Mouse (Mus musculus): ENCODE data around the gene Atp2b2. TPM values are rescaled to one million over a fixed set of nuclear protein-coding genes. Genes with fewer than 3 reads are reported as not detected.

The Atp2b2 gene
- total RNA-seq, 2 experiments from 2014 or later: not detected

GRCm38 (mm10) chr6:113958714-113959113 lies 83.7 kb downstream of the Atp2b2 start:
- no peak for ATAC-seq (replicated peaks; ENCODE audit: low FRiP score, low TSS enrichment, poor library complexity, severe bottlenecking)

- ATAC-seq (replicated peaks; ENCODE audit: low FRiP score, low TSS enrichment, poor library complexity, severe bottlenecking): no peak
Measured at GRCm38 (mm10) chr6:113958003-113958402, 84.4 kb downstream of the Atp2b2 start.

GRCm38 (mm10) chr6:113957232-113957940 lies 85.0 kb downstream of the Atp2b2 start:
- ATAC-seq (replicated peaks; ENCODE audit: low FRiP score, low TSS enrichment, poor library complexity, severe bottlenecking): no peak

DNA sequence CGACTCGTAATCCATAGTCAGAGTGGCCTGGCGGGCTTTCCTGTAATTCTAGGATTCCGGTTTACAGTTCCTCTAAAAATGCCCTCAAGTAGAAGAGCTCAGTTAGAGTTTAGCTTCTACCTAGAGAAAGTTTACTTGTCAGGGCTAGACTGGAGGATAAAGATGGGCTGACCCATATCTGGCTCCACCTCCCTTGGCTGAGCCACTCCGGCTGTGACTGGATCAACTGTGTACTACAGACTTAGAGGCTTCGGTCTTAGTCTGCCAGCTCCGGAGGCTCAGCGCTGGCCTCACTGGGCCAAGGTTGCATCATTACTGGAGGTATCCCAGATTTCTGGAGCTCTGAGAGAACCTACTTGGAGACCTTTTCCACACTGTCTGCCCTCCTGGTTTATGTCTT lies 94.9 kb downstream of the Atp2b2 start:
- ATAC-seq (replicated peaks; ENCODE audit: low FRiP score, low TSS enrichment, poor library complexity, severe bottlenecking): no peak

DNA sequence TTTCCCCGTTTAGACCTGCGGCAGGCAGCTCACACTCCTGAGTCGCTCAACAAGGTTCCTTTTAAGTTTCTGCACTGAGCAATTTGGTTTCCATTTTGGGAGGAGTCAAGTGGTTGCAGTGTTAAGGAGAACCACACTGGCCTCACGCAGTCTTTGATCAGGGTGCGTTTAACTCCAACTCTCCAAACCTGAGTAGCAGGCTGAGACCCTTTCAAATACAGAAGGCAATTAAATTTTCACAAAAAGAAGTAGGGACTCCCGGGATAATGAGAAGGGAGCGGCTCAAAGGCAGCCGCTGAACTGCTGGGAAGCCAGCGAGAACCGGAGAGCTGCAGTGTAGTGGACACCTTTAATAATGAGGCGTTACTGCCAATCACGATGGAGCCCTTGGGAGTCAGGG lies 100.1 kb downstream of the Atp2b2 start:
- ATAC-seq (replicated peaks; ENCODE audit: low FRiP score, low TSS enrichment, poor library complexity, severe bottlenecking): no peak

DNA sequence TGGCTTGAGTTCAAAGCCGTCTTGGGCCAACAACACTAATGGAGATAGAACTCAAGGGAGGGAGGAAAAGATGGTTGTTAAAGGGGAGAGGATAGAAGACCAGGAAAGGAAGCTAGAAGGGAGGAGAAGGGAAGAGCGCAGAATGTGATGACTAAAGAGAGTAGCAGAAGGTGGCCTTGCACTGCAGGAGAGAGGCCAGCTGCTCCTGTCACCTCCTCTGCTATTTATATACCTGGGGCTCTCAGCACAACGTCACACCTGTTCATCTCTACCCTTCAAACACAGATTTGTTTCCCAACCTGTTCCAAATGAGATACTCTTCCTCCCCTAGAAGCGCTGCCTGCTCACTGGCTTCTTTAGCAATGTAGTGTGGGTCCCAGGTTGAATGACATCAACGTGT lies 101.1 kb downstream of the Atp2b2 start:
- no peak for ATAC-seq (replicated peaks; ENCODE audit: low FRiP score, low TSS enrichment, poor library complexity, severe bottlenecking)

- ATAC-seq (replicated peaks; ENCODE audit: low FRiP score, low TSS enrichment, poor library complexity, severe bottlenecking): no peak
Measured at GRCm38 (mm10) chr6:113939442-113939841, 103.0 kb downstream of the Atp2b2 start.

DNA sequence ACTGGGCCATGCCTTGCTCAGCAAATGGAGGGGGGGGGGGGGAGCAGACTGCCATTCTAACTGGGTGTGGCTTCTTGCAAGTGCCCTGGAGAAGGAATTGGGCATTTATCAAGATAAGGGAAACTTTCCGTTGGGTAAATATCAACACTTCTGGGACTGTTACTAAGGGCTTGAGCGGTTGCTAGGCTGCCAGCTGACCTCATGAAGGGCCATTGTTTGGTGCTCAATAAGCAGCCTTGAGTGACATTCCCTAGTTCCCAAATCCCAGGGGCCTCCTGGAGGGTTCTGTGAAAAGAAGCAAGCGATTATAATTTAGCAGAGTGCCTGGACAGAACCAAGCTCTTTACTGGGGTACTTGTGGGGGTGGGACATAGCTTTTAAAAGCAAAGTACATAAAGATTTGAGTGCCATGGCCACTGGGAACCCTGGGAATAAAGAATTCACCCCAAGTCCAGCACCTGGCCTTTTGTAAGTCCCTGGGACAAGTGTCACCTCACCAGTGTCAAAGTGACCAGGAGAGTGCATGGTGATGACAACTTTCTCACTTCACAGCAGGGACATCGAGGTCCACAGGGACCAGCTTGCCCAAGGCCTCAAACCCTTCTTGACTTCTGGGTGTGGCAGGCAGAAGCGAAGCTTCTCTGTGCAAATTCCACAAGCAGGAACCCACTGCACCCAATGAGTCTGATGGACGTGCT lies 105.5 kb downstream of the Atp2b2 start:
- ATAC-seq (replicated peaks; ENCODE audit: low FRiP score, low TSS enrichment, poor library complexity, severe bottlenecking): no peak

DNA sequence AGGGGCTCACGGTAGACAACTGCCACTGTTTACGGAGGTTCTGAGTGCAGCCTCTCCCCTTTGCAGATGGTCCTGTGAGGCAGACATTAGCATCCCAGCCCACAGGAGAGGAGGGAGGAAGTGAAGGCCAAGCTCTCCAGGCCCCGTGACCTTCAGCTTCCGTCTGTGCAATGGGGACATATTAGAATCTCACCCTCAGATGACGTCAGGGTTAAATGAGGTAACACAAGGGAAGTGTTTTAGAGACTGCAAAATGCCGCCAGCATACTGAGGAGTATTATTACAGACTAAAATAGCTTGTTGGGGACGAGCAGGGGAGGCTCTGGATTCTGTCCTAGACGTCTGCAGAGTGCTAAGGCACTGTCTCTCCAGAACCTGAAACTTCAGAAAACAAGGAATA lies 106.3 kb downstream of the Atp2b2 start:
- no peak for ATAC-seq (replicated peaks; ENCODE audit: low FRiP score, low TSS enrichment, poor library complexity, severe bottlenecking)

DNA sequence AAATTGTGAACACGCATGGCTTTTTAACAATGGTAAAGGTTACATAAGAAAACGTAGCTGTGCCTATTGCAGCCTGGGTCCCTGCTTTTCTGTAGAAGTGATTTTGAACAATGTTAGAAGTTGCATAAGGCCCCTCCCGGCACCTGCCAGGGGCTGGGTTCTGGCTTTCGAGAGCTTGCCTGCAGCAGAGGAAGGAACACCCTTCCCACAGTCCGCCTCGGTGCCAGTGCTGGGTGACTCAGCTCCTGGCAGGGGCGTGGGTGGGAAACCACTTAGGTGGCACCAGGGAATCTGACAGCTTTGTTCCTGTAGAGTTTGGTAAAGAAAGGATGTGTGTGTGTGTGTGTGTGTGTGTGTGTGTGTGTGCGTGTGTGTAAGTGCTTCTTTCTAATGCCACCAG lies 107.7 kb downstream of the Atp2b2 start:
- ATAC-seq (replicated peaks; ENCODE audit: low FRiP score, low TSS enrichment, poor library complexity, severe bottlenecking): 0 out of 2 replicates have a peak, but pooled peaks have one; percentile 14

DNA sequence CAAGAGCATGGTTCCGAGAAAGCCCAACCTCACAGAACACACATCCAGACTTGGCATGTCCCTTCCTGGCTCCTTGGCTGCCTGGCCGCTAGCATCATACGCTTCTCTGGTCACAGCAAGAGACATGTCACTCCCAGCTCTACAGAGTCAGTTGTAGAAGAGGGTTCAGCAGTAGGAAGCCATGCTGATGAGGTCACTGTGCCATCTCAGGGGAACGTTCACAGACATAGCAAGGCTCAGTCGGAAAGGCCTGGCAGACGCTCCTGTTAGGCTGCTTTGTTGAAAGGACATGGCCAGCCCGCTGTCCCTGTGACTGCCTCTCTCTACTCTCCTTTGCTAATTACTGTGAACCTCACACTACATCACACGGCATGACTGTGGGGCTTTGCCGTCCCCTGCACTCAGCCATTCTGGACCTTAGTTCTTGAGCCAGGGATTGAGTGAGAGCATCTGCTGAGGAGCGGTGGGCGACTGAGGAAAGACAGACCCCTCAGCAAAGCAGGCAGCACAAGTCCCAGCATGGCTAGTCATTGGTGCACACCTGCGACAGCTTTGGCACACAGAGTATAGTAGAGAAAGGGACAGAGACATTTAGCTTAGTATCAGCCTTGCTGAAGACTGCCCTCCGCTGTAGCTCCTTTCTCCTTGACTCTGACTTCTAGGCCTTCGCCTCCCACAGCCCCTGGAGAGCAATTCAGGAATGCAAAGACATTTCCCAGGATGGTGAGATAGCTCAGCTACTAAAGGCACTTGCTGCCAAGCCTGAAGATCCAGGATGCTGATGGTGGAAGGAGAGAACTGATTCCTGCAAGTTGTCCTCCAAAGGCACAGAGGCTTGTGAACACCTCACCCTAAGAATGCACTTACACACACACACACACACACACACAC lies 108.9 kb downstream of the Atp2b2 start:
- ATAC-seq (replicated peaks; ENCODE audit: low FRiP score, low TSS enrichment, poor library complexity, severe bottlenecking): no peak

DNA sequence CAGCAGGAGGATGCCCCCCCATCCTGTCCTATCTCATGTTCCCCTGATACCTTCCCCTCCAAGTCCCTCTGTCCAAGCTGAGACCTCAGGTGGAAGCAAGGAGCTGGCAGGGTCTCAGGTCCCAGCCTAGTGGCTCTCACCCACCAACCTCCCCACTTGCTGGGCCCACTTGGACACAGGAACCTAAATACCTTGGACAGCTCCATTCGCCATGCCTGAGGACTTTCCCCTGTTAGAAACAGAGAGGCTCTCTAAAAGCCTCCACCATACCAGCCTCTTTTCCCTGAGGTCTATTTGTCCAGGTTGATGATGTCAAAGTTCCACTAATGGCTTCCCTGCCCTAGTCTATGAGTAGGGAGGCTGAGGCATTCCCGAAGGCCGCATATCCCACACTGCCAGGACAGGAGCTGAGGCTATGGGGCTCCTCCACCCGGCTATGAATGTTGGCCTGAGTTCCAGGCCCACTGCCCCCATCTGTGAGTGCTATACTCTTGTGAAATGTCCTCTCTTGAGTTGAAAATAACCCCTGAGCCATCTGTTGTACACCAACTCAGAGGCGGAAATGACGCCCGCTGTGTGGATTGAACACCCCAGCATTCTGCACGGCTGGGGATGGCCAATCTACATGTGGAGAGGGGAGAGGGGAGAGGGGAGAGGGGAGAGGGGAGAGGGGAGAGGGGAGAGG lies 113.1 kb downstream of the Atp2b2 start:
- ATAC-seq (replicated peaks; ENCODE audit: low FRiP score, low TSS enrichment, poor library complexity, severe bottlenecking): no peak

GRCm38 (mm10) chr6:113923249-113923648 lies 119.2 kb downstream of the Atp2b2 start:
- no peak for ATAC-seq (replicated peaks; ENCODE audit: low FRiP score, low TSS enrichment, poor library complexity, severe bottlenecking)

DNA sequence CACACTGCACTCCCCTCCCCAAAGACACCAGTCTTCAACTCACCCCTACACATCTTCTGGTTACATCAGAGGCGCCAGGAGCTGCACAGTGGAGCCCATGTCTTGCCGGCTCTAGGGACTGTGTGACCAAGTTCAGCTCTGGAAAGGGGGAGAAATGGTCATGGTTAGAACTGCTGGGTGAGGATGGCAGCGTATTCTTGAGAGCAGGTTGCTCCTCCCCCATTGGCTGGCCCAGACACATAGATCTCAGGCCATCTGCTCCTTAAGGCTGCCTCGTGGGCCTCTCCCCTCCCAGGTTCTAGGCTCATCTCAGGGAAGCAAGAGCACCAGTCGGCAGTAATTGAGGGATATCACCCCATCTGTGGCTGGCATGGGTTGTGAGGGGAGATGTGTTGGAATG lies 121.9 kb downstream of the Atp2b2 start:
- ATAC-seq (replicated peaks; ENCODE audit: low FRiP score, low TSS enrichment, poor library complexity, severe bottlenecking): no peak

GRCm38 (mm10) chr6:113912753-113913152 lies 129.7 kb downstream of the Atp2b2 start:
- no peak for ATAC-seq (replicated peaks; ENCODE audit: low FRiP score, low TSS enrichment, poor library complexity, severe bottlenecking)

- ATAC-seq (replicated peaks; ENCODE audit: low FRiP score, low TSS enrichment, poor library complexity, severe bottlenecking): no peak
Measured at GRCm38 (mm10) chr6:113911094-113911493, 131.3 kb downstream of the Atp2b2 start.

GRCm38 (mm10) chr6:113910411-113911055 lies 131.9 kb downstream of the Atp2b2 start:
- no peak for ATAC-seq (replicated peaks; ENCODE audit: low FRiP score, low TSS enrichment, poor library complexity, severe bottlenecking)

GRCm38 (mm10) chr6:113909836-113910235 lies 132.6 kb downstream of the Atp2b2 start:
- ATAC-seq (replicated peaks; ENCODE audit: low FRiP score, low TSS enrichment, poor library complexity, severe bottlenecking): no peak

- 0 out of 2 replicates have a peak, but pooled peaks have one; percentile 46 for ATAC-seq (replicated peaks; ENCODE audit: low FRiP score, low TSS enrichment, poor library complexity, severe bottlenecking)
Measured at GRCm38 (mm10) chr6:113908066-113908465, 134.3 kb downstream of the Atp2b2 start.

All from megakaryocyte-erythroid progenitor cell, adult 5-6 weeks (primary cell).